Mouse (Mus musculus): Measurements from ENCODE around the gene Tmppe. TPM values are rescaled to one million over a fixed set of nuclear protein-coding genes. Genes with fewer than 3 reads are reported as not detected.

Gene Tmppe
- total and polyA plus RNA-seq, 2 experiments, result 3.0 to 3.6 TPM

DNA sequence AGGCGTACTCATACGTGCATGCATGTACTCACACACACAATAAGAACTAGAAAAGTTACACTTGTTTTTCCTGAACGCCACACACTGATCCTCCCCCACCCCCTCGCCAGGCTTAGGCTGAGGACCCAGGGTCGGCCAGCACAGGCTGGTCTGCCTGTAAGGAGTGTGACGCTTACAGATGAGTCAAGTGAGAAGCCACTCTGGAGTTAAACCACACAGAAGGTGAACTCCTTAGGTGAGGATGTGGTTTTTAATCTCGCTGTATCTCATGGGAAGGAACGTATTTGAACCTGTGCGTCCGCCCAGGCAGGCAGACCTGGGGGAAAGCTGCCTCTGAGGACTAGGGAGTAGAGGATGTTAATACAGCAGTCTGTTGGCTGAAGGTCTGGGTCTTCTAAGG is 39.6 kb downstream of the Tmppe start:
- Histone ChIP-seq H3K4me1 (ENCODE audit: control insufficient read depth, insufficient read depth, low read length) (no peaks in the 10 kb centered on the region), H3K79me2 (ENCODE audit: control insufficient read depth, insufficient read depth, low read length) (no peaks in the 10 kb centered on the region), H3K27me3 (ENCODE audit: control insufficient read depth, insufficient read depth, low read length) (no peaks in the 10 kb centered on the region), H3K36me3 (ENCODE audit: control insufficient read depth, insufficient read depth, low read length) (peaks cover 1% of the 10 kb centered on the region; the same call in 1 of the 2 replicates), H3K9ac (ENCODE audit: low read depth, low read length) (no peak overlapping the region), H3K27ac (replicated peaks; ENCODE audit: insufficient read depth, low read depth, low read length) (no peak overlapping the region), H3K4me3 (ENCODE audit: insufficient read depth, low read depth, low read length) (no peak overlapping the region)
- 95% methylated on average over 10 of the region's 10 CpGs for WGBS
- no peak for DNase-seq (ENCODE audit: extremely low read depth, low read depth, low spot score)
- TF ChIP-seq CTCF (IDR thresholded peaks at IDR 0.05; ENCODE audit: low read depth, low read length) (no peak), POLR2A (IDR thresholded peaks at IDR 0.05; ENCODE audit: extremely low read depth, insufficient read depth, low read length) (no peak)

- Histone ChIP-seq H3K9ac (ENCODE audit: low read depth, low read length) (no peak overlapping the region), H3K36me3 (ENCODE audit: control insufficient read depth, insufficient read depth, low read length) (peaks cover 1% of the 10 kb centered on the region; the same call in 1 of the 2 replicates), H3K27ac (replicated peaks; ENCODE audit: insufficient read depth, low read depth, low read length) (no peak overlapping the region), H3K4me3 (ENCODE audit: insufficient read depth, low read depth, low read length) (no peak overlapping the region), H3K79me2 (ENCODE audit: control insufficient read depth, insufficient read depth, low read length) (no peaks in the 10 kb centered on the region), H3K4me1 (ENCODE audit: control insufficient read depth, insufficient read depth, low read length) (no peaks in the 10 kb centered on the region), H3K27me3 (ENCODE audit: control insufficient read depth, insufficient read depth, low read length) (no peaks in the 10 kb centered on the region)
- no peak for DNase-seq (ENCODE audit: extremely low read depth, low read depth, low spot score)
- no peak for TF ChIP-seq POLR2A (IDR thresholded peaks at IDR 0.05; ENCODE audit: extremely low read depth, insufficient read depth, low read length)
- TF ChIP-seq CTCF (IDR thresholded peaks at IDR 0.05; ENCODE audit: low read depth, low read length), result no peak
- 91% methylated on average over 9 of the region's 9 CpGs for WGBS
Measured at GRCm38 (mm10) chr9:114442225-114442624, 41.3 kb downstream of the Tmppe start.

GRCm38 (mm10) chr9:114442893-114443292 is 42.0 kb downstream of the Tmppe start:
- Histone ChIP-seq H3K9ac (ENCODE audit: low read depth, low read length) (no peak overlapping the region), H3K79me2 (ENCODE audit: control insufficient read depth, insufficient read depth, low read length) (no peaks in the 10 kb centered on the region), H3K4me1 (ENCODE audit: control insufficient read depth, insufficient read depth, low read length) (no peaks in the 10 kb centered on the region), H3K4me3 (ENCODE audit: insufficient read depth, low read depth, low read length) (no peak overlapping the region), H3K27me3 (ENCODE audit: control insufficient read depth, insufficient read depth, low read length) (no peaks in the 10 kb centered on the region), H3K27ac (replicated peaks; ENCODE audit: insufficient read depth, low read depth, low read length) (no peak overlapping the region), H3K36me3 (ENCODE audit: control insufficient read depth, insufficient read depth, low read length) (no peaks in the 10 kb centered on the region)
- TF ChIP-seq CTCF (IDR thresholded peaks at IDR 0.05; ENCODE audit: low read depth, low read length), result no peak
- TF ChIP-seq POLR2A (IDR thresholded peaks at IDR 0.05; ENCODE audit: extremely low read depth, insufficient read depth, low read length), result no peak
- DNase-seq (ENCODE audit: extremely low read depth, low read depth, low spot score), result no peak
- WGBS, result 90% methylated on average over 9 of the region's 9 CpGs

DNA sequence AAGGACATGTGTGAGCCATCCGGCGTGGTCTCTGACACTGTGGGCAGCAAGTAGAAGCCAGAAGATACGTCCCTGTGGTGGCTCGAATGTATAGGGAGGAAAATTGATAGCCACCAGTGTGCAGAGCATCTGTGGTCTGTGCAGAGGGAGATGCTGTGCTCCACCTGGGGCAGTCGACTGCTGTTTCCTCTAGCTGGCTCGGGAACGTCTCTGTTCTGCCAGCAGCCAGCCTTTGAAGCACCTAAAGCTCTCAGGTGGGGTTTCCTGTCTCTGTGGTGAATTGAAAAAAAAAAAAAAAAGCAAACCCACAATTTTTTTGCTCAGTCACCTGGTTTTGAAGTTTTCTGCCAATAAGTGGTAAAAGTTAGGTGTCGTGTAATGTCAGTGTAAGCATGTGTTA is 42.4 kb downstream of the Tmppe start:
- Histone ChIP-seq H3K79me2 (ENCODE audit: control insufficient read depth, insufficient read depth, low read length) (no peaks in the 10 kb centered on the region), H3K27ac (replicated peaks; ENCODE audit: insufficient read depth, low read depth, low read length) (no peak overlapping the region), H3K4me1 (ENCODE audit: control insufficient read depth, insufficient read depth, low read length) (no peaks in the 10 kb centered on the region), H3K4me3 (ENCODE audit: insufficient read depth, low read depth, low read length) (no peak overlapping the region), H3K9ac (ENCODE audit: low read depth, low read length) (no peak overlapping the region), H3K36me3 (ENCODE audit: control insufficient read depth, insufficient read depth, low read length) (no peaks in the 10 kb centered on the region), H3K27me3 (ENCODE audit: control insufficient read depth, insufficient read depth, low read length) (no peaks in the 10 kb centered on the region)
- 94% methylated on average over 8 of the region's 8 CpGs for WGBS
- TF ChIP-seq POLR2A (IDR thresholded peaks at IDR 0.05; ENCODE audit: extremely low read depth, insufficient read depth, low read length), result no peak
- no peak for TF ChIP-seq CTCF (IDR thresholded peaks at IDR 0.05; ENCODE audit: low read depth, low read length)
- DNase-seq (ENCODE audit: extremely low read depth, low read depth, low spot score), result no peak

GRCm38 (mm10) chr9:114446887-114447286 is 46.0 kb downstream of the Tmppe start:
- no peak overlapping the region for H3K4me3 ChIP-seq (ENCODE audit: insufficient read depth, low read depth, low read length)
- no peaks in the 10 kb centered on the region for H3K27me3 ChIP-seq (ENCODE audit: control insufficient read depth, insufficient read depth, low read length)
- no peak for TF ChIP-seq POLR2A (IDR thresholded peaks at IDR 0.05; ENCODE audit: extremely low read depth, insufficient read depth, low read length)
- no peak for TF ChIP-seq CTCF (IDR thresholded peaks at IDR 0.05; ENCODE audit: low read depth, low read length)
- H3K36me3 ChIP-seq (ENCODE audit: control insufficient read depth, insufficient read depth, low read length), result no peaks in the 10 kb centered on the region; the same call in 1 of the 2 replicates
- H3K27ac ChIP-seq (replicated peaks; ENCODE audit: insufficient read depth, low read depth, low read length), result no peak overlapping the region
- H3K79me2 ChIP-seq (ENCODE audit: control insufficient read depth, insufficient read depth, low read length), result no peaks in the 10 kb centered on the region
- H3K4me1 ChIP-seq (ENCODE audit: control insufficient read depth, insufficient read depth, low read length), result no peaks in the 10 kb centered on the region
- DNase-seq (ENCODE audit: extremely low read depth, low read depth, low spot score), result no peak
- WGBS, result 95% methylated on average over 8 of the region's 8 CpGs
- H3K9ac ChIP-seq (ENCODE audit: low read depth, low read length), result no peak overlapping the region

DNA sequence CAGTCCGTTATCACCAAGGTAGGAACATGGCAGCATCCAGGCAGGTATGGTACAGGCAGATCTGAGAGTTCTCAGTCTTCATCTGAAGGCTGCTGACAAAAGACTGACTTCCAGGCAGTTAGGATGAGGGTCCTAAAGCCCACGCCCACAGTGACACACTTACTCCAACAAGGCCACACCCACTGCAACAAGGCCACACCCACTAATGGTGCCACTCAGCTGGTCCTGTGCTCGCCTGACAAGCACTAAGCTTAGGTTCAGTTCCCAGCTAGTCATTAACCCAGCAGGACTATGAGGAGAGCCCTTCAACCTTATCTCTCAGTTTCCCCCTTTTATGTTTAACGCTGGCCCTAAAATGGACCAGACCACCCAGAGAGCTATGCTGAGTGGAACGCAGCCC is 47.8 kb downstream of the Tmppe start:
- no peak for TF ChIP-seq POLR2A (IDR thresholded peaks at IDR 0.05; ENCODE audit: extremely low read depth, insufficient read depth, low read length)
- TF ChIP-seq CTCF (IDR thresholded peaks at IDR 0.05; ENCODE audit: low read depth, low read length), result no peak
- Histone ChIP-seq H3K9ac (ENCODE audit: low read depth, low read length) (no peak overlapping the region), H3K27ac (replicated peaks; ENCODE audit: insufficient read depth, low read depth, low read length) (no peak overlapping the region), H3K4me3 (ENCODE audit: insufficient read depth, low read depth, low read length) (no peak overlapping the region), H3K27me3 (ENCODE audit: control insufficient read depth, insufficient read depth, low read length) (no peaks in the 10 kb centered on the region), H3K36me3 (ENCODE audit: control insufficient read depth, insufficient read depth, low read length) (no peaks in the 10 kb centered on the region; the same call in 1 of the 2 replicates), H3K4me1 (ENCODE audit: control insufficient read depth, insufficient read depth, low read length) (no peaks in the 10 kb centered on the region), H3K79me2 (ENCODE audit: control insufficient read depth, insufficient read depth, low read length) (no peaks in the 10 kb centered on the region)
- DNase-seq (ENCODE audit: extremely low read depth, low read depth, low spot score), result no peak
- 90% methylated on average over 5 of the region's 5 CpGs for WGBS

Measured in liver, adult 2 months (tissue).